Mouse (Mus musculus): ENCODE measurements around the gene Xpo1. TPM values are rescaled to one million over a fixed set of nuclear protein-coding genes. Genes with fewer than 3 reads are reported as not detected.

Gene Xpo1
- total and polyA plus RNA-seq, 3 experiments: 140 to 295 (median 246) TPM

DNA sequence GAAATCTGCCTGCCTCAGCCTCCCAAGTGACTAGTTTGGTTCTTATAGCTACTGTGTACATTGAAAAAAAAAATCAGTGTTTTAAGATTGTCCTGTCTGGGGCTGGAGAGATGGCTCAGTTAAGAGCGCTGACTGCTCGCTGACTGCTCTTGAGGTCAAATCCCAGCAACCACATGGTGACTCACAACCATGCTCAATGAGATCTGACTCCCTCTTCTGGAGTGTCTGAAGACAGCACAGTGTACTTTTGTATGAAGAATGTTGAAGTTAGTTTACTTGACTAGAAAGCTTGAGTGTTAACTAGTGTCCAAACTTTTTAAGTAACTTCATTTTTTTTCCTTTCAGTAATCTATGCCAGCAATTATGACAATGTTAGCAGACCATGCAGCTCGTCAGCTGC, 5.6 kb downstream of the Xpo1 start:
- H3K4me3 ChIP-seq (replicated peaks in 1 of 3; ENCODE audit: low read depth in 2 of 3, low read length in 2 of 3, poor library complexity in 1 of 3): no peak overlapping the region
- no peak overlapping the region for H3K4me2 ChIP-seq (ENCODE audit: insufficient read depth, low read depth, poor library complexity, severe bottlenecking)
- dilution Hi-C loops (cut with MboI; ENCODE audit: extremely low pct_ligation_motif_present, extremely low pct_unique_long_range_greater_than_20kb, low sequenced_read_pairs) (no loop called here), in situ Hi-C loops (cut with MboI; ENCODE audit: low pct_ligation_motif_present, low pct_unique_long_range_greater_than_20kb, low sequenced_read_pairs) (loop anchor here (10.0 kb wide), 1 partner anchor 627 kb away; no protein-coding TSS in a partner anchor)
- H3K9me3 ChIP-seq (replicated peaks; ENCODE audit: low read length): no peaks in the 10 kb centered on the region
- H3K79me2 ChIP-seq (replicated peaks; ENCODE audit: control insufficient read depth, extremely low read depth, insufficient read depth, poor library complexity, severe bottlenecking): peaks cover 95% of the 10 kb centered on the region
- no peak overlapping the region for H3K27ac ChIP-seq (ENCODE audit: insufficient read depth, low read depth)
- H3K4me1 ChIP-seq (ENCODE audit: control insufficient read depth in 1 of 2, insufficient read depth in 2 of 2): peaks cover 5 to 31% of the 10 kb centered on the region in 2 experiments
- no peak for TF ChIP-seq ETS1 (conservative IDR thresholded peaks at IDR 0.05; ENCODE audit: low read depth, low read length)
- TF ChIP-seq NELFE (IDR thresholded peaks at IDR 0.05; ENCODE audit: low read depth, low read length): no peak
- TF ChIP-seq TBP (conservative IDR thresholded peaks at IDR 0.05; ENCODE audit: low read depth, low read length): no peak
- TF ChIP-seq KAT2A (IDR thresholded peaks at IDR 0.05; ENCODE audit: insufficient replicate concordance, low read length): no peak
- TF ChIP-seq MEF2A (IDR thresholded peaks at IDR 0.05; ENCODE audit: borderline replicate concordance, low read depth, low read length): no peak
- TF ChIP-seq JUND (conservative IDR thresholded peaks at IDR 0.05; ENCODE audit: low read depth, low read length): no peak
- TF ChIP-seq RAD21 (IDR thresholded peaks at IDR 0.05; ENCODE audit: low read depth, low read length): peak; percentile 49
- TF ChIP-seq HCFC1 (IDR thresholded peaks at IDR 0.05; ENCODE audit: low read depth, low read length): no peak
- TF ChIP-seq RCOR1 (conservative IDR thresholded peaks at IDR 0.05; ENCODE audit: low read depth, low read length): no peak
- no peak for TF ChIP-seq ZC3H11A (IDR thresholded peaks at IDR 0.05; ENCODE audit: low read depth, low read length)
- no peak for TF ChIP-seq POLR2AphosphoS2 (IDR thresholded peaks at IDR 0.05; ENCODE audit: low read depth, low read length)
- peak; percentile 34 to 64 for TF ChIP-seq CTCF (conservative IDR thresholded peaks at IDR 0.05 in 1 of 2, IDR thresholded peaks at IDR 0.05 in 1 of 2; ENCODE audit: low read depth in 2 of 2, low read length in 2 of 2)
- no peak for TF ChIP-seq USF1 (IDR thresholded peaks at IDR 0.05; ENCODE audit: low read depth, low read length)
- TF ChIP-seq SMC3 (IDR thresholded peaks at IDR 0.05; ENCODE audit: low read depth, low read length): peak; percentile 56
- peak; percentile 92 for TF ChIP-seq MYC (IDR thresholded peaks at IDR 0.05; ENCODE audit: low read depth, low read length)
- no peak for TF ChIP-seq UBTF (IDR thresholded peaks at IDR 0.05; ENCODE audit: low read depth, low read length)
- TF ChIP-seq MXI1 (IDR thresholded peaks at IDR 0.05; ENCODE audit: low read depth, low read length): peak; percentile 42; the same call in 1 of the 2 replicates
- no peak for TF ChIP-seq ELF1 (IDR thresholded peaks at IDR 0.05; ENCODE audit: low read depth, low read length)
- H3K27me3 ChIP-seq (replicated peaks): no peaks in the 10 kb centered on the region
- H3K9ac ChIP-seq (ENCODE audit: insufficient read depth, low read depth): no peak overlapping the region
- H3K36me3 ChIP-seq (replicated peaks in 1 of 2; ENCODE audit: control insufficient read depth in 1 of 2, insufficient read depth in 1 of 2, low read length in 1 of 2): peaks cover 27 to 68% of the 10 kb centered on the region in 2 experiments
- DNase-seq (ENCODE audit: extremely low read depth): peak; percentile 68

DNA sequence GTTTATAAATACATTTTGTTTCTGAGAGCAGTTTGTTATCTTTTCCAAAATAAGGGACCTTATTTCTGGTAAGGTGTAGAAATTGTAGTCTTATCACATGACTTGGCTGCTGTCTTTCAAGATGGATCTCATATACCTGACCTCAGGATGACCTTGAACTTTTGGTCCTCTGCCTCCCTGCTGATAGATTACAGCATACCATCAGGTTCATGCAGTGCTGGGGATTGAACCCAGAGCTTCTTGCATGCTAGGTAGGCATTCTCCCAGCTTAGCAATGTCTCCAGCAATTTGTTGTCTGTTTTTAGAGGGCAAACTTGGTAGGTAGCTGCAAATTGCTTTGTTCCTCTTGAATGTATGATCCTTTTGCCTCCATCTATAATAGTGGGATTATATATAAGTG, 9.1 kb downstream of the Xpo1 start:
- H3K4me3 ChIP-seq (replicated peaks in 1 of 3; ENCODE audit: low read depth in 2 of 3, low read length in 2 of 3, poor library complexity in 1 of 3): no peak overlapping the region
- no peak overlapping the region for H3K27ac ChIP-seq (ENCODE audit: insufficient read depth, low read depth)
- H3K79me2 ChIP-seq (replicated peaks; ENCODE audit: control insufficient read depth, extremely low read depth, insufficient read depth, poor library complexity, severe bottlenecking): peaks cover 85% of the 10 kb centered on the region
- peaks cover 5 to 20% of the 10 kb centered on the region in 2 experiments for H3K4me1 ChIP-seq (ENCODE audit: control insufficient read depth in 1 of 2, insufficient read depth in 2 of 2)
- peaks cover 40 to 90% of the 10 kb centered on the region in 2 experiments for H3K36me3 ChIP-seq (replicated peaks in 1 of 2; ENCODE audit: control insufficient read depth in 1 of 2, insufficient read depth in 1 of 2, low read length in 1 of 2)
- H3K9me3 ChIP-seq (replicated peaks; ENCODE audit: low read length): no peaks in the 10 kb centered on the region
- in situ Hi-C loops (cut with MboI; ENCODE audit: low pct_ligation_motif_present, low pct_unique_long_range_greater_than_20kb, low sequenced_read_pairs): loop anchor here (5.0 to 10.0 kb wide), 2 partner anchors 258 to 630 kb away; partner anchors contain the start of gene Fam161a
- H3K27me3 ChIP-seq (replicated peaks): no peaks in the 10 kb centered on the region
- H3K4me2 ChIP-seq (ENCODE audit: insufficient read depth, low read depth, poor library complexity, severe bottlenecking): no peak overlapping the region
- H3K9ac ChIP-seq (ENCODE audit: insufficient read depth, low read depth): no peak overlapping the region
- TF ChIP-seq USF2 (conservative IDR thresholded peaks at IDR 0.05; ENCODE audit: low read depth, low read length) (no peak), POLR2A (IDR thresholded peaks at IDR 0.05; ENCODE audit: low read depth, low read length) (0 out of 2 replicates have a peak, but pooled peaks have one; percentile 13), POLR2AphosphoS2 (IDR thresholded peaks at IDR 0.05; ENCODE audit: low read depth, low read length) (no peak), EP300 (IDR thresholded peaks at IDR 0.05; ENCODE audit: low read length) (no peak)
- no peak for DNase-seq (ENCODE audit: extremely low read depth)
- dilution Hi-C loops (cut with MboI; ENCODE audit: extremely low pct_ligation_motif_present, extremely low pct_unique_long_range_greater_than_20kb, low sequenced_read_pairs): no loop called here

All from CH12.LX (cell line).